Mouse (Mus musculus) small intestine, adult 2 months (tissue): Measurements from ENCODE around the gene Dlg5. TPM values are rescaled to one million over a fixed set of nuclear protein-coding genes. Genes with fewer than 3 reads are reported as not detected.

Experiments
- H3K27ac ChIP-seq: fragments of 200-500 bp; 2 replicates; pipeline ENCODE4 v1.5.1; 2012; ENCODE audit warnings: low read depth, low read length, control low read depth, inconsistent platforms; ENCODE audit not compliant: insufficient read depth
- H3K27me3 ChIP-seq: fragments of 200-500 bp; 2 replicates; pipeline ENCODE4 v1.6.1; 2012; ENCODE audit warnings: mild to moderate bottlenecking, moderate library complexity, low read length, inconsistent platforms; ENCODE audit not compliant: control insufficient read depth, insufficient read depth
- H3K36me3 ChIP-seq: fragments of 200-500 bp; 2 replicates; pipeline ENCODE4 v1.6.1; 2012; ENCODE audit warnings: mild to moderate bottlenecking, low read length, control low read depth, inconsistent platforms; ENCODE audit not compliant: control insufficient read depth, insufficient read depth
- H3K4me1 ChIP-seq: fragments of 200-500 bp; 2 replicates; pipeline ENCODE4 v1.6.1; 2012; ENCODE audit warnings: low read length, inconsistent platforms, mixed read lengths; ENCODE audit not compliant: control insufficient read depth, insufficient read depth, insufficient read length
- H3K4me3 ChIP-seq: fragments of 200-500 bp; 2 replicates; pipeline ENCODE4 v1.5.1; 2012; ENCODE audit warnings: low read depth, mild to moderate bottlenecking, control low read depth, inconsistent platforms, low read length, moderate library complexity
- CTCF ChIP-seq: fragments of 200-500 bp; IDR thresholded peaks from 2 replicates; pipeline ENCODE4 v1.5.1; 2012; ENCODE audit warnings: low read depth, mild to moderate bottlenecking, control low read depth, inconsistent platforms, low read length, moderate library complexity, mixed read lengths; ENCODE audit not compliant: insufficient replicate concordance, insufficient read length; ENCODE audit errors: extremely low read depth
- POLR2A ChIP-seq: fragments of 200-500 bp; IDR thresholded peaks from 2 replicates; pipeline ENCODE4 v1.6.1; 2012; ENCODE audit warnings: low read depth, mild to moderate bottlenecking, control low read depth, inconsistent platforms, low read length, moderate library complexity
- WGBS: fragments of 180-500 bp; shearing (Covaris S2); methylation state at CpG from one replicate; pipeline ENCODE4 v1.1.7; 2018; 5-methylcytosine and 5-hydroxymethylcytosine counted together
- polyA plus RNA-seq: library from polyadenylated mRNA; depleted of rRNA; stranded (reverse); fragments of >200 nt; gene quantifications from 2 replicates; pipeline ENCODE4 v1.2.3, GENCODE M21; 2012

Gene Dlg5
- polyA plus RNA-seq, 1 experiment, result 21.1 TPM

DNA sequence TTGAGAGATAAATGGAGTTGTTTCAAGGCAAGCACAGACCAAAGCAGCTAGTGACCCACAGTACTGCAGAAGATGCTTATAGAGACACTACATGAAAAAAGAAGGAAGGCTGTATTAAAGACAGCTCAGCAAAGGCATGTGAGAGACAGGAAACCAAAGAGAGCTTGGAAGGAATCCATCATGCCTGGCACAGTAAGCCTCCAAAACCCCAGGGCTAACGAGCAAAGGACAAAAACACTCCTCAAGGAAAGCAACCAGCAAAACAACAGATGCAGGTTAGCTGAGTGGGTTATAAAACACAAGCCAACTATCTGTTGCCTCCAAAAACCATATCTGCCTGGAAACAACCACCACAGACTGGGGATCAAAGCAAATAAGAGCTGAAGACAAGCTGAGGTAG lies 121.5 kb downstream of the Dlg5 start:
- no peak overlapping the region for H3K27ac ChIP-seq
- no peak overlapping the region for H3K4me3 ChIP-seq
- H3K4me1 ChIP-seq, result no peaks in the 10 kb centered on the region
- 53% methylated on average over 1 of the region's 1 CpGs for WGBS
- TF ChIP-seq POLR2A (no peak), CTCF (no peak)
- no peaks in the 10 kb centered on the region for H3K36me3 ChIP-seq
- H3K27me3 ChIP-seq, result no peaks in the 10 kb centered on the region

DNA sequence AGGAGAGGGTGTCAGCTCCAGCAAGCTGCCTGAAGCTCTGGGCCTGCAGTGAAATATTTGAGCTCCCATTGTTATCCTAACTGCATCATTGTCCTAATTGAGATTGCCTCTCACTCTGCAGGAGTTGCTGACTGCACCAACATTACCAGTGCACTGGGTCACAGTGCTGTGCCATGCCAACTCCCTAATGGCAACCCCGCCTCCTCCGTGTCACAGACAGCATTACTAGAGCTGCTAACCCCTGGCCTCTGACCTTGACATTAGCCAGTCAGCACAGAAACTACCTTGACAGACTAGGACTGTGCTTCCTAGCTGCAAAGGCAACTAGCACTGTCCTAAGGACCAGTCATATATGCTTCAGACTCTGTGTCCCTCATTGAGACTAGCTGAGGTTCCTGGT lies 139.0 kb downstream of the Dlg5 start:
- Histone ChIP-seq H3K27ac (no peak overlapping the region), H3K4me3 (no peak overlapping the region), H3K36me3 (no peaks in the 10 kb centered on the region), H3K27me3 (no peaks in the 10 kb centered on the region), H3K4me1 (no peaks in the 10 kb centered on the region)
- WGBS, result 81% methylated on average over 2 of the region's 2 CpGs
- TF ChIP-seq POLR2A, result no peak
- no peak for TF ChIP-seq CTCF

DNA sequence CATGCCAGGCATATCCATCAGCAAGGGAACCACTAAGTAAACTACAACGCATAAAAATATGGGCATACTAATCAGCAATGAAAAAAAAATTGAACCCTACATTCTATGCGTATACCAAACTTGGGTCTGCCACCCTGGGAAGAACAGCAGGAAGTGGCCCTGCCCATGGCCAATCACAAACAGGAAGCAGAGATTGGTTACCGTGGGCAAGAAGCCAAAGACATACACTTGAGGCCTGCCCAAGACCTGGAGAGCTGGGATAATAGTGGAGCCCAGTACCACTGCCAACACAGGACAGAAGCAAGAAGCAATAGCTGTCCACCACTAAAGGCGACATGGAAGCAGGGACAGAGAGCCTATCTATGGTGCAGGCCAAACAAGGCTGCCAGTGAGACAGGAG lies 146.9 kb downstream of the Dlg5 start:
- no peaks in the 10 kb centered on the region for H3K27me3 ChIP-seq
- WGBS, result 68% methylated on average over 4 of the region's 4 CpGs
- H3K36me3 ChIP-seq, result no peaks in the 10 kb centered on the region
- H3K4me1 ChIP-seq, result no peaks in the 10 kb centered on the region
- H3K27ac ChIP-seq, result no peak overlapping the region
- TF ChIP-seq POLR2A (no peak), CTCF (no peak)
- no peak overlapping the region for H3K4me3 ChIP-seq

- TF ChIP-seq CTCF, result no peak
- TF ChIP-seq POLR2A, result no peak
- WGBS, result 50% methylated on average over 1 of the region's 1 CpGs
- no peaks in the 10 kb centered on the region for H3K27me3 ChIP-seq
- H3K27ac ChIP-seq, result no peak overlapping the region
- H3K4me3 ChIP-seq, result no peak overlapping the region
- H3K4me1 ChIP-seq, result no peaks in the 10 kb centered on the region
- H3K36me3 ChIP-seq, result no peaks in the 10 kb centered on the region
These were observed 151.1 kb downstream of the Dlg5 start for GRCm38 (mm10) chr14:24094656-24095055.

GRCm38 (mm10) chr14:24093221-24093620 lies 152.5 kb downstream of the Dlg5 start:
- WGBS, result 98% methylated on average over 4 of the region's 4 CpGs
- Histone ChIP-seq H3K27me3 (no peaks in the 10 kb centered on the region), H3K4me3 (no peak overlapping the region), H3K27ac (no peak overlapping the region), H3K4me1 (no peaks in the 10 kb centered on the region), H3K36me3 (no peaks in the 10 kb centered on the region)
- TF ChIP-seq CTCF, result no peak
- TF ChIP-seq POLR2A, result no peak

DNA sequence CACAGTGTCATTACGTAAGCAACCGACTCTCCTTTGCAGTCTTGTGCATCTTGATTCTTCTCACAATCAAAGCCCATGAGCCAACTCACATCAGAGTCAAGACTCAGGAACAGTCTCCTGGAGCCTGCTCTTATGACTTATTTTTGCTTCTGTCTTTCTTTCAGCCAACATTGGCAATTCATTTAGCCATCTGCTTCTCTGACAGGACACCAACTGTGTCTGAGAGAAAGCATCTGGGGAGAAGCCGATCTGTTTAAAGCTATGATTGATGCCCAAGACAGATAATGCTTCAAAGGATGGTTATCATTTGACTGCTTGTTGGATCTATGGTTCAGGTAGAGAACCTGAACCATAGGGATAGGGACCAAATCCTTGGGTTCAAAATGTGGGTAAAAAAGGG lies 153.3 kb downstream of the Dlg5 start:
- H3K27me3 ChIP-seq, result no peaks in the 10 kb centered on the region
- 92% methylated on average over 3 of the region's 3 CpGs for WGBS
- no peaks in the 10 kb centered on the region for H3K4me1 ChIP-seq
- no peaks in the 10 kb centered on the region for H3K36me3 ChIP-seq
- H3K27ac ChIP-seq, result no peak overlapping the region
- TF ChIP-seq POLR2A, result no peak
- no peak for TF ChIP-seq CTCF
- no peak overlapping the region for H3K4me3 ChIP-seq

GRCm38 (mm10) chr14:24090790-24091189 lies 154.9 kb downstream of the Dlg5 start:
- TF ChIP-seq POLR2A (no peak), CTCF (no peak)
- Histone ChIP-seq H3K27me3 (no peaks in the 10 kb centered on the region), H3K36me3 (no peaks in the 10 kb centered on the region), H3K4me1 (no peaks in the 10 kb centered on the region), H3K4me3 (no peak overlapping the region), H3K27ac (no peak overlapping the region)
- WGBS, result 25% methylated on average over 1 of the region's 1 CpGs

DNA sequence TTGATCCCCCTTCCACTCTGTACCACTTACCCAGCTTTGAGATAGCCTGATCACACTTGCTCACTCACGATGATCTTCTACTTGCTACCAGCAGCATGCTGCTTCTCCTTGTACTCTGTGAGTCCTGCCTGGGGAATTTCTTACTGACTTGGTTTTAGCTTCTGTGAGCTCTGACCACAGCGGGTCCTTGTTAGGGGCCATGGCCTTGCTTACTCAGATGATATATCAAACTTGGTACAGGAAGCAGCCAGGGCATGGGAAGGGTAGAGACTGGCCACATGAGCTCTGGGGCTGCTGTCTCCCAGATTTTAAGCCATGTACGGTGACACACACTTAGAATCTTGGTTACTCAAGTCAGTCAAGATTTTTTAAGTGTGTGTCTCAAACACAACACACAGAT lies 156.5 kb downstream of the Dlg5 start:
- Histone ChIP-seq H3K4me1 (no peaks in the 10 kb centered on the region), H3K36me3 (no peaks in the 10 kb centered on the region), H3K27ac (no peak overlapping the region), H3K4me3 (no peak overlapping the region), H3K27me3 (no peaks in the 10 kb centered on the region)
- no peak for TF ChIP-seq CTCF
- TF ChIP-seq POLR2A, result no peak
- 78% methylated on average over 3 of the region's 3 CpGs for WGBS
